Mouse (Mus musculus) brain, embryonic 14.5 days (tissue): ENCODE data around the gene Tas2r118. TPM values are rescaled to one million over a fixed set of nuclear protein-coding genes. Genes with fewer than 3 reads are reported as not detected.

Experiments
- DNase-seq: peaks from one replicate; pipeline ENCODE4 v3.0.0-alpha.2; 2011; ENCODE audit warnings: low read depth
- CTCF ChIP-seq: fragments of 200-500 bp; IDR thresholded peaks from 2 replicates; pipeline ENCODE4 v1.5.1; 2012; ENCODE audit warnings: inconsistent platforms, mild to moderate bottlenecking, moderate library complexity, borderline replicate concordance; ENCODE audit not compliant: insufficient read depth, insufficient read length; ENCODE audit errors: extremely low read depth
- POLR2A ChIP-seq: fragments of 200-500 bp; IDR thresholded peaks from 2 replicates; pipeline ENCODE4 v1.6.1; 2012; ENCODE audit warnings: mild to moderate bottlenecking, inconsistent platforms, borderline replicate concordance; ENCODE audit not compliant: poor library complexity, insufficient read depth, insufficient read length, severe bottlenecking; ENCODE audit errors: extremely low read depth
- polyA plus RNA-seq: library from polyadenylated mRNA; depleted of rRNA; stranded (reverse); fragments of >200 nt; gene quantifications from 2 replicates; pipeline ENCODE4 v1.2.3, GENCODE M21; 2012; rRNA removed

Tas2r118 gene
- not detected in 2 replicates for polyA plus RNA-seq

DNA sequence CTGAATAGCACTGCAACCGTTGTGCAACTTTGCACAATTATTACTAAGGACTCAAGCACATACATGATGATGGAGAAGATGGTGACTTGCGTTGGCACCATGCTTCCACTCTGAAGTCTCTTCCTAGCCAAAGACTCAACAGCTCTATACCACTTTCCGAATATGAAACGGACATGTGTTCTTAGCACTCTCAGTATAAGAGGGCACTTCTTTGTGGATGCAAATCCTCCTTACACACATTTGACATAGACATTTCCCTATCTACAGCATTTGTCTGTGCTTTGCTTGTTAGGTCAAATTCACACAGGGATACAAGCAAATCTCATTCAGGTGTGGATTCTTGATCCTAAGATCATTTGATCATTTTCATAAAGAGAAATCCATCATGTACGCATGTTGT, at the start of gene Tas2r118:
TSS of gene Tas2r118 (minus strand) at position 101 of the 400 bp plus-strand sequence.
- DNase-seq: no peak
- TF ChIP-seq POLR2A: no peak
- no peak for TF ChIP-seq CTCF

DNA sequence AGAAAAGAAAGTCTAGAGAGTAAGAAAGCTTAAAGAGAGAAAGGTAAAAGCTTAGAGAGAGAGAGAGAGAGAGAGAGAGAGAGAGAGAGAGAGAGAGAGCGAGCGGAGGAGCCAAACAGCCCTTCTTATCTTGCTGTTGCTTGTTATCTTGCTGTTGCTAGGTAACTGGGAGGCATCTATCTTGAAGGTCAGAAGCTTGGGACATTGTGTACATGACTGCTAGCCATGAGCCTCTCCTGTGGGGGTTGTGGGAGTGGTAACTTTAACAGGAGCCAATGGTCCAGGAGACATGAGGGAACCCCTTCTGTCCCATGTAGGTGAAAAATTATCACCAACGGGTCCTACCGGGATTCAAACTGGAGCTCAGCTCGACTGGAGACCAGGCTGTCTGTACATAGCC, 48.5 kb upstream of the Tas2r118 start:
- DNase-seq: no peak
- TF ChIP-seq POLR2A (no peak), CTCF (no peak)

DNA sequence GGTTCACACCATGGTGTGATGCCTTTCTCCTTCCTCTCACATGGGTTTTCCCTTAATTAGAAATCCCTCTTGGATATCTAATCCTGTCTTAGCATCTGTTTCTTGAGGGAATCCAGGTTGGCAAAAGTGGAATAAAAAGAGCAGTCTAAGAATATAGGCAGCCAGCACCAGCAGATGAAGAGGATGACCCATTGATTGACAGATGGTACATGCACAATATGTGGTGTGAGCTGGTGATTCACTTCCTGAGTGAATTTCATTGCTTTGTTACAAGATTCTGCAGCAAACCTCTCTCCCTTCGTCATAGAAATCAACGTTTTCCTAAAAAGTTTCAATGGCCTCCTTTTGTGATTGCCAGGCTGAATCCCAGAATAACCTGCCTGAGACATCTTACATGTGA, 23.4 kb upstream of the Tas2r118 start:
- TF ChIP-seq CTCF (no peak), POLR2A (no peak)
- DNase-seq: no peak

DNA sequence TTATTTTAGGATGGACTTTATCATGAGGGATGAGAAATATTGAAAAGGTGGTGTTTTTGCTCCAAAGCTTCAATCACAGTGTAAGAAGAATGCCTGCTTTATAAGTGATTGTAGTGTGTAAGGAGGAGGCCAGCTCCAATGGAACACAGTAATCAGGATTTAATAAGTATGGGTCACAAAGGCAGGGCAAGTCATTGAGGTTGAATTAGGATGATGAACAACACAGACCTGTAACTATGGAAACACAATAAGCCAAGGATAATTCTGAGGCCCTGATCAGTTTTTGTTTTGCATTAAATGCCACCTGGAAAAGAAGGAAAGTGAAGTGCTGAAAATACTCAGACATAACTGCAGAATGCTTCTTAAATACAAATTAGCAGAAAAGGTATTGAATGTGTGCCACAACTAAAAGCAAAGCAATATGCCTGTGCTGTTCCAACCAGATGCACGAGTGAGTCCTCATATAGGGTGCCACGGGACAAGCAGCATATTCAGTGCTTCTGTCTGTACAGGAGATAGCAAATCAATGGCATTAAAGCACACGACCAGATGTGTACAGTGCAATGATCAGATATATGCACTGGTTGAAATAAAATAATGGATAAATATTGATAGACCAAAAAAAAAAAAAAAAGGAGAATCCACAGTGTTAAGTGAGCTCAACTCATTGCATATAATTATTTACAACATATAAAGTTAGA, 21.0 kb upstream of the Tas2r118 start:
- peak; percentile 24 for DNase-seq
- TF ChIP-seq POLR2A (no peak), CTCF (no peak)

DNA sequence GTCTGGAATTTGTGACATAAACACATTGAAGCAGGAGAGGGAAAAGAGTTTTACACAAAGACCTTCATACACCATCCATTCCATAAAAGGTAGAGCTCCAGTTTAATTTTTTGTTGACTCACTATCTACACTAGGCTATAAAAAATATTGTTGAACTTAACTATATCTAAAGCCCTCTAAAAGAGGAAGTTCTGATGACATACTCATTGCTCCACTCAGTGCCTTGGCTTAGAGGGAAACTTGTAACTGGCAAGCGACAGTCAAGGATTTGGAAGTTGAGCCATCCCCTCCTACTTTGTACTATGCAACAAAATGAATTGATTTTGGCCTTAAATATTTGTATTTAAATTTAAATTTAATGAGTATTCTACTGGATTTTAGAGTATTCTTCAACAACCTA, 16.4 kb upstream of the Tas2r118 start:
- no peak for DNase-seq
- TF ChIP-seq POLR2A: no peak
- no peak for TF ChIP-seq CTCF

DNA sequence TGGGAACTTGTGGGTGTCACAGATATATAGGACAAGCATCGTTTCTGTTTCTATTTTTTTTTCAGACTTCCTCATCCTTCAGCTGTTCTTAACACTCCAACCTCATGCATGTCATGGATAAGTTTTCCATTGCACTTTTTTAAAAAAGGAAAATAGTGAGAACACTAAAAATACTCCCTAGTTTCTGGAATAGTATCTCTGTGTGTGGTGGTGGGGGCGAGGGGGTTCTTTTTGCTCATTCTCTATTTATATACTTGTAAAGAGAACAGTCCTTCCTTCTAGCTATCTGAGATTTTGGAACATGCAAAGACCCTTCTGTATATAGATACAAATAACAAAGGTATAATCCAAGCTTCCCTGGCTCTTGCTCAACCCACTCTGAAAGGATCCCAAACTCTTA, 2.9 kb downstream of the Tas2r118 start:
- TF ChIP-seq POLR2A (no peak), CTCF (no peak)
- no peak for DNase-seq

DNA sequence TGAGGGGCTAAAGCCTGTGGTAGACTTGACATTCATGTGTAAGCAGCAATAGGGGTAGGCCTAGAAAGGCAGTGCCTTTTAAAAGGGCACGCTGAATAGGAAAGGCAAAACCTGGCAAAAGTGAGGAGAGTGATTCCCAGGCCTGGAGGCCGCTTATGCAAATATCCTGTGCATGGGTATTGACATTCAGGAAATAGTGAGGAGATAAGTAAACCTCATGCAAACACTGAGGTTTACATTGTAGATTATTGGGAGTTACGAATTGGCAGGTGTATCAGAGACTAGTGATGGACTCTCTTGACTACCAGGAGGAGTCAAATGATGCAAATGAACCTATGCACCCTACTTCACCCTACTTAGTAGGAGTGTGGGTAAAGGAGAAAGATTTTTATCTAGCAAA, 3.9 kb downstream of the Tas2r118 start:
- no peak for DNase-seq
- TF ChIP-seq CTCF (no peak), POLR2A (no peak)

DNA sequence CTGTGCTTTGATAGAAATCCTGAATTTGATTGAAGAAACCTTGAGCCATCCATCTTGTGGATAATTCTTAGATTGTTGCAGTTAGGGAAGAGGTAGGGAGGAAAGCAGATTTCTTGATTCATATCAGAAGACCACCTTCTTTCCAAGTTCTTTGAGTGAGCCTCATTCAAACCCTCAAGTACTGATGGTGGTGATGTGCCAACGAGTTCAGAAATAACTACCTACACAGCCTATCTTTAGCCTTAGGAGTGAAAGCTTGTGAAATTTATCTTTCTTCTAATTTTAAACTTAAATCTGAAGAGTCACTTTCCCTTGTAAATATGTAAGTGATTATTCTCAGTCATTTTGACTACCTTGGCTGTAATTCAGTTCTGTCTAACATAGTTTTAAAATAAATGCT, 6.1 kb downstream of the Tas2r118 start:
- no peak for DNase-seq
- TF ChIP-seq CTCF (no peak), POLR2A (no peak)

DNA sequence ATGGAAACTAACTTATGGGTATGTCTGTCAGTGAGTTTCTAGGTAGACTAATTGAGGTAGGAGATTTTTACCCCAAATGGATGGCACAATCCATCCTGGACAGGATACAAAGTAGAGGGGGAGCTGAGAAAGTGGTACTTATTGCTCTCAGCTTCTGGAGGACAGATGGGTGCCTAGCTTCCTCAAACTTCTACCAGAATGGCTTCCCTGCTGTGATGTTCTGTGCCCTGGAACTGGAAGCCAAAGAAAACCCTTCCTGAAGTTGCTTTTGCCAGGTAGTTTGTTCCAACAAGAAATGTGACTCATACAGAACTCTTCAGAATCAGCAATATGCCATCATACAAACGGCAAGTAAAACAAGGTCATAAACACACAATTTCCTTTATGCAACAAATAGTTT, 29.1 kb downstream of the Tas2r118 start:
- TF ChIP-seq CTCF: no peak
- no peak for TF ChIP-seq POLR2A
- DNase-seq: no peak

DNA sequence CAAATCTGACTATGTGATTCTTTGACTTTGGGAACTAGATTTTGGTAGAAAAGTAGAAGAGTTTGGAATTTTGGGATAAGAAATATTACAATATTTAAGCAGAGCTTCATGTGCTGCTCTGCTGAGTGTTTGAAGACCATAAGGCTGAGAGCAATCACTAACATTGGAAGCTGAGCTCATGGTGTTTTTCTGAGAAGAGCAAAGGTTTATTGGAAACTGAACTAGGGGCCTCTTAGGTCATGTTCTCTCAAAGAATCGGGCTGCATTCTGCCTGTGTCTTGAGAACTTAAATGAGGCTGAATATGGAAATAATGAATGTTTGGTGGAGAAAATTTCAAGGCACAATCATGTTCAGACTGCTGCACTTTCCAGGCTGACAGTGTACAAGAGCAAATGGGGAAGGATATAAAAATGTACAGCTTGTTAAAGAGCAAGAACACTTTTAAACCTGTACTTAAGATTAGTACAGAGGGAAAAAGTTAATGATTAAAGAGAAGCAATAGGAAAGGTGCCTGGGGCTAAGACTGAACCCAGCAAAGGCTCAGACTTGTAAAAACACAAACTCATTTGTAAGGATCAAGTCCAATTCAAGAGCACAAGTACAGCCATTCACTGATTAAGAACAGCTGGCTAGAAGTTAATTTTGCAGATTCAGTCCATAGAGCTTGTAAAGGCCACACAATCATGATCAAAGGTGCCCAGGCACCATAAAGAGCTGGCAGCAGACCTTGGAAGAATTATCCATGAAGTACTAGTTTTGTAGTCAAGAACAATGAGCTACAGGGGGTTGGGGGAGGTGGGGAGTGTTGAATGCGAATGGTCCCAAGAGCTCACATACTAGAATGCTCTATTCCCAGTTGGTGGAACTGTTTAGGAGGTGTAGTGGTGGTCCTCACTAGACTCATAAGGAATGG, 31.0 kb downstream of the Tas2r118 start:
- DNase-seq: no peak
- TF ChIP-seq POLR2A: no peak
- no peak for TF ChIP-seq CTCF

DNA sequence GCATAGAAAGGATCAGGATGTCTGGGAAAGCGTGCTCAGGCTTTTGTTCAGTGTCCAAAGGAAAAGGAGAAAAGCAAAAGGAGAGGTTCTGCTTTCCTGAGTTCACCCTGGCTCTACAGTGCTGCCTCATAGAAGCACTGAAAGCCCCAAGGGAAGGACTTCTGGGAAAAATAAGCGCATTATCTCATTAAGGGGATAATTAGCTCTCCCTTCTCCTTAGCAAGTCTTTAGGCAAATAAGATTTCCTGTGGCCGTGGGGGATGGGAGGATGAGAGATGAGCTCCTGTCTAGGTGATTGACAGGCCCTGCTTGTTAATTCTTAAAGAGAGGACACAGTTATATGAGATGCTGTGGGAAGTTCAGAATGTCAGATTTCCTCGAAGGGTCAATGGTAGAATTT, 33.4 kb downstream of the Tas2r118 start:
- peak; percentile 62 for DNase-seq
- TF ChIP-seq CTCF (no peak), POLR2A (no peak)
